Mouse (Mus musculus): ENCODE results near the gene Clns1a.

The Clns1a gene

DNA sequence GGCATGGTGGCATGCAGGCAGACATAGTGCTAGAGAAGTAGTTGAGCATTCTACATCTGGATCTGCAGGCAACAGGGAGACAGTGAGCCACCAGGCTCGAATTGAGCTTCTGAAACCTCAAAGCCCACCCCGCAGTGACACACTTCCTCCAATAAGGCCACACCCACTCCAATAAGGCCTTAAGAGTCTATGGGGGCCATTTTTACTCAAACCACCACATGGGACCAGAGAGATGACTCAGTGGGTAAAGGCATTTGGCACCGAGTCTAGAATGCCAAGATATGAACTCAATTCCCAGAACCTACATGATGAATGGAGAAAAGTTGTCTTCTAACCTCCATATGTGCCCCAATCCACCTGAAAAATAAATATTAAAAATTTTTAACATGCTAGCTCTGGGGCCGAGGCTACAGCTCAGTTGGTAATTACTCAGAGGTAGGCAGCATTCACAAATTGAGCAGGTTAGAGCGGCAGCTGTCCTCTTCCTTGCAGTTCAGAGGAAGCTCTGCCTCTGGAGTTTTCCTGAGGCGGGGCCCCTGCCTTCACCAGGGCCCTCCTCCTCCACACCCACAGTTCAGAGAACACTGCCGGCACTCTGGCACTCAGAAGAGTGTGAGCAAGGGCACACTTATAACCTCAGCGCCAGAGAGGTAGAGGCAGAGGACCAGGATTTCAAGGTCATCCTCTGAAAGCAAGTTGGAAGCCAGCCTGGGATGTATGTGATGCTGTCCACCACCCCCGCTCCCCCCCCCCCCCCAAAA lies 70.2 kb downstream of the Clns1a start:
- no peak for DNase-seq

DNA sequence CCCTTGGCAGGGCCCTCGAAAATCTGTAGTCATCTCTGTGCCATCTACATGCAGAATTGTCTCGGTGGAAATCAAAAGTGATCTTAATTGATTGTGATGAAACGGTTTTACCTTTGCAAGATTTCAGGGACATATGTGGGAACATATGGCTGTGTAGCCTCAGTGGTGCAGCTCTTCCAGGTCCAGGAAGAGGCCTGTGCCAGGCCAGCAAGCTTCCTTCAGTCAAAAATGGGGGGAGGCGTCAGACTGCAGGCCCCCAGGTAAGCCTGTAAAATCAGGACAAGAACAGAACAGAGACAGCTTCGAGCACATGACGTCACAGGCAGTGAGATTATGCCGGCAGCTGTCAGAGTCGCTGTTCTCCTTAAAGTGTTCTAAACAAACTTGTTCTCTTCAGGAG lies 71.4 kb downstream of the Clns1a start:
- DNase-seq = no peak

DNA sequence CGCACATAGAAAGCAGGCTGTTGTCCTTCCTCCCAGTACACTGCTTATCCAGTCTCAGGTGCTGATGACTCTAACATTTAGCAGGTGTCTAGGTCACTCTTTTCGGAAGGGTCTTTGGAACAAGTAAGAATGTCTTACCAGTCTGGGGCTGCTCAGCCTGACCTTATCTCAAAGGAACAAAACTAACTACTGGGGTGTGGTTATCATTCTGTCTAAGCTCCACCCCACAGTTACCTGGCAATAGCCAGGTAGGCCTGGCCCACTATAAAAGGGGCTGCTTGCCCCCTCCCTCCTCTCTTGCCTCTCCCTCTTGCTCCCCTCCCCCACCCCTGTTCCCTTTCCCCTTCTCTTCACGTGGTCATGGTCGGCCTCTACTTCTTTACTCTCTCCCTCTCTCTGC lies 72.6 kb downstream of the Clns1a start:
- no peak for DNase-seq
